Mouse (Mus musculus) small intestine, adult 2 months (tissue): ENCODE data around the gene Efcab9.

ENCODE experiments used
- CTCF ChIP-seq: fragments of 200-500 bp; IDR thresholded peaks from 2 replicates; pipeline ENCODE4 v1.5.1; 2012; ENCODE audit warnings: low read depth, mild to moderate bottlenecking, control low read depth, inconsistent platforms, low read length, moderate library complexity, mixed read lengths; ENCODE audit not compliant: insufficient replicate concordance, insufficient read length; ENCODE audit errors: extremely low read depth
- POLR2A ChIP-seq: fragments of 200-500 bp; IDR thresholded peaks from 2 replicates; pipeline ENCODE4 v1.6.1; 2012; ENCODE audit warnings: low read depth, mild to moderate bottlenecking, control low read depth, inconsistent platforms, low read length, moderate library complexity

DNA sequence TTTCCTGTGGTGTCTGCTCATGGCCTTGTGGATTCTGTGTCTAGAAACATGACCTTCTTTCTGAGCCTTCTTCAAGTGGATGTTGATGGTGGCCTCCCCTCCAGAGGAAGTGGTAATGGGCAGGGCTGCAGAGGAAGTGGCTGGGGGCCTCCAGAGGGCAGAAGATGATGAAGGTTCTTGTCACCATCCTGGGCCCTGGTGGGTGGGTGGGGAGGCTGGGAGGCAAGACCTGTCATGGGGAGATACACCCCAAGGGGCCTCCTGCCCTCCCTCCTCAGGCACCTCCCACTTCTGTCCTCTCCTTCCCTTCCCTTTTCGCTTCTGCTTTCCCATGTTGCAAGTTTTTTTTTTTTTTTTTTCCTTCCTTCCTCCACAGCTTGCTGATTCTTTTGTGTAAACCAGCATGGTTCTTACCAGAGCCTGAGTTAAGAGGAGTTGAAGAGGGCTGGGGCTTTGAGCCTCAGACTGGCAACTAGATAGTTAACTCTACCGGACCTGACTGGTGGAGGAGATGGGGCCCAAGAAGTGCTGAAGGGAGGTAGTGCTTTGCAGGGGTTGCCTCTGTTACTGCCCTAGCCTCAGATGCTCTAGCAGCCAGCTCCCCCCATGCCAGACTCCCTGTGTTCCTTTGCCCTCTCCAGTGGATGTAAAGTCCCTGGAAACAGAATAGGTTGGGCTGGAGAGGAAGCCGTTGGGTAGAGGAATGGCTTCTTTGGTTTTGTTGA, 11.0 kb upstream of the Efcab9 start:
- TF ChIP-seq CTCF: no peak
- TF ChIP-seq POLR2A: no peak
